Mouse (Mus musculus): ENCODE measurements around the gene Pdcd5. TPM values are rescaled to one million over a fixed set of nuclear protein-coding genes. Genes with fewer than 3 reads are reported as not detected.

The Pdcd5 gene
- polyA plus RNA-seq, 1 experiment from 2014 or later = 289 TPM

GRCm38 (mm10) chr7:35668066-35669041 is 21.0 kb upstream of the Pdcd5 start:
- Histone ChIP-seq H3K36me3 (no peaks in the 10 kb centered on the region), H3K27me3 (no peaks in the 10 kb centered on the region), H3K9me3 (no peaks in the 10 kb centered on the region), H3K4me2 (no peak overlapping the region), H3K4me3 (no peak overlapping the region), H3K9ac (no peak overlapping the region), H3K4me1 (peaks cover 3% of the 10 kb centered on the region; the same call in 1 of the 2 replicates), H3K27ac (no peak overlapping the region)
- ATAC-seq (ENCODE audit: insufficient number of reproducible peaks, insufficient read depth, low FRiP score, low TSS enrichment, low read depth) = no peak
- WGBS = 44% methylated on average over 18 of the region's 18 CpGs

GRCm38 (mm10) chr7:35663790-35664376 is 16.6 kb upstream of the Pdcd5 start:
- ATAC-seq (ENCODE audit: insufficient number of reproducible peaks, insufficient read depth, low FRiP score, low TSS enrichment, low read depth) = no peak

GRCm38 (mm10) chr7:35659173-35659572 is 11.9 kb upstream of the Pdcd5 start:
- no peaks in the 10 kb centered on the region for H3K27me3 ChIP-seq
- ATAC-seq (ENCODE audit: insufficient number of reproducible peaks, insufficient read depth, low FRiP score, low TSS enrichment, low read depth) = no peak
- 53% methylated on average over 3 of the region's 3 CpGs for WGBS

More at GRCm38 (mm10) chr7:35663790-35664376, 16.6 kb upstream of the Pdcd5 start:
- Histone ChIP-seq H3K27ac (no peak overlapping the region), H3K9ac (0 out of 2 replicates have a peak overlapping the region, but pooled peaks have one; percentile 12), H3K4me1 (peaks cover 3% of the 10 kb centered on the region; the same call in 1 of the 2 replicates), H3K9me3 (0 out of 2 replicates have a peak, but pooled peaks cover 3% of the 10 kb centered on the region), H3K36me3 (no peaks in the 10 kb centered on the region), H3K4me2 (no peak overlapping the region), H3K4me3 (no peak overlapping the region), H3K27me3 (no peaks in the 10 kb centered on the region)
- WGBS = 44% methylated on average over 16 of the region's 16 CpGs

GRCm38 (mm10) chr7:35657829-35658228 is 10.5 kb upstream of the Pdcd5 start:
- ATAC-seq (ENCODE audit: insufficient number of reproducible peaks, insufficient read depth, low FRiP score, low TSS enrichment, low read depth) = no peak
- Histone ChIP-seq H3K4me1 (no peaks in the 10 kb centered on the region), H3K4me3 (no peak overlapping the region), H3K9me3 (0 out of 2 replicates have a peak, but pooled peaks cover 3% of the 10 kb centered on the region), H3K9ac (no peak overlapping the region), H3K27me3 (no peaks in the 10 kb centered on the region), H3K4me2 (no peak overlapping the region), H3K36me3 (no peaks in the 10 kb centered on the region), H3K27ac (no peak overlapping the region)
- WGBS = 53% methylated on average over 6 of the region's 6 CpGs

More at GRCm38 (mm10) chr7:35659173-35659572, 11.9 kb upstream of the Pdcd5 start:
- 0 out of 2 replicates have a peak, but pooled peaks cover 3% of the 10 kb centered on the region for H3K9me3 ChIP-seq
- no peaks in the 10 kb centered on the region for H3K36me3 ChIP-seq
- H3K9ac ChIP-seq = no peak overlapping the region
- no peak overlapping the region for H3K27ac ChIP-seq
- H3K4me2 ChIP-seq = no peak overlapping the region
- H3K4me1 ChIP-seq = no peaks in the 10 kb centered on the region
- H3K4me3 ChIP-seq = no peak overlapping the region

- Histone ChIP-seq H3K27ac (no peak overlapping the region), H3K9ac (no peak overlapping the region), H3K4me3 (no peak overlapping the region), H3K4me1 (no peaks in the 10 kb centered on the region), H3K36me3 (no peaks in the 10 kb centered on the region), H3K9me3 (no peaks in the 10 kb centered on the region), H3K27me3 (no peaks in the 10 kb centered on the region), H3K4me2 (no peak overlapping the region)
- ATAC-seq (ENCODE audit: insufficient number of reproducible peaks, insufficient read depth, low FRiP score, low TSS enrichment, low read depth) = no peak
- 79% methylated on average over 10 of the region's 10 CpGs for WGBS
Measured at GRCm38 (mm10) chr7:35651583-35652270, 4.4 kb upstream of the Pdcd5 start.

GRCm38 (mm10) chr7:35650716-35651410 is 3.5 kb upstream of the Pdcd5 start:
- Histone ChIP-seq H3K27me3 (no peaks in the 10 kb centered on the region), H3K4me3 (no peak overlapping the region), H3K4me1 (peaks cover 4% of the 10 kb centered on the region; the same call in 1 of the 2 replicates), H3K27ac (no peak overlapping the region), H3K9me3 (no peaks in the 10 kb centered on the region), H3K9ac (no peak overlapping the region), H3K36me3 (no peaks in the 10 kb centered on the region), H3K4me2 (no peak overlapping the region)
- WGBS = 81% methylated on average over 11 of the region's 11 CpGs
- no peak for ATAC-seq (ENCODE audit: insufficient number of reproducible peaks, insufficient read depth, low FRiP score, low TSS enrichment, low read depth)

- 54% methylated on average over 3 of the region's 3 CpGs for WGBS
- peaks cover 4% of the 10 kb centered on the region; the same call in 1 of the 2 replicates for H3K4me1 ChIP-seq
- H3K9ac ChIP-seq = no peak overlapping the region
- no peak overlapping the region for H3K27ac ChIP-seq
- no peaks in the 10 kb centered on the region for H3K27me3 ChIP-seq
- no peaks in the 10 kb centered on the region for H3K9me3 ChIP-seq
- ATAC-seq (ENCODE audit: insufficient number of reproducible peaks, insufficient read depth, low FRiP score, low TSS enrichment, low read depth) = no peak
- peaks cover 16% of the 10 kb centered on the region for H3K36me3 ChIP-seq
- H3K4me3 ChIP-seq = no peak overlapping the region
- H3K4me2 ChIP-seq = no peak overlapping the region
Measured at GRCm38 (mm10) chr7:35649071-35649470, 1.8 kb upstream of the Pdcd5 start.

GRCm38 (mm10) chr7:35648239-35649069 is 1.1 kb upstream of the Pdcd5 start:
- Histone ChIP-seq H3K27me3 (no peaks in the 10 kb centered on the region), H3K4me1 (peaks cover 4% of the 10 kb centered on the region; the same call in 1 of the 2 replicates), H3K27ac (no peak overlapping the region), H3K9ac (no peak overlapping the region), H3K36me3 (peaks cover 22% of the 10 kb centered on the region), H3K9me3 (no peaks in the 10 kb centered on the region), H3K4me2 (no peak overlapping the region), H3K4me3 (no peak overlapping the region)
- no peak for ATAC-seq (ENCODE audit: insufficient number of reproducible peaks, insufficient read depth, low FRiP score, low TSS enrichment, low read depth)
- 64% methylated on average over 9 of the region's 9 CpGs for WGBS

- Histone ChIP-seq H3K27ac (peak overlapping the region; percentile 86), H3K9me3 (no peaks in the 10 kb centered on the region), H3K9ac (peak overlapping the region; percentile 95), H3K4me3 (peak overlapping the region; percentile 92), H3K27me3 (no peaks in the 10 kb centered on the region), H3K4me1 (peaks cover 4% of the 10 kb centered on the region; the same call in 1 of the 2 replicates), H3K4me2 (peak overlapping the region; percentile 63), H3K36me3 (peaks cover 41% of the 10 kb centered on the region)
- WGBS = 8% methylated on average over 34 of the region's 34 CpGs
- ATAC-seq (ENCODE audit: insufficient number of reproducible peaks, insufficient read depth, low FRiP score, low TSS enrichment, low read depth) = peak; percentile 71
Measured at GRCm38 (mm10) chr7:35646317-35647081, 822 bp downstream of the Pdcd5 start.

GRCm38 (mm10) chr7:35640072-35640471 is 7.2 kb downstream of the Pdcd5 start:
- H3K9me3 ChIP-seq = no peaks in the 10 kb centered on the region
- H3K36me3 ChIP-seq = peaks cover 81% of the 10 kb centered on the region
- no peak overlapping the region for H3K4me2 ChIP-seq
- H3K27me3 ChIP-seq = no peaks in the 10 kb centered on the region
- WGBS = 81% methylated on average over 6 of the region's 6 CpGs
- H3K4me1 ChIP-seq = no peaks in the 10 kb centered on the region
- no peak overlapping the region for H3K9ac ChIP-seq
- no peak overlapping the region for H3K4me3 ChIP-seq
- no peak for ATAC-seq (ENCODE audit: insufficient number of reproducible peaks, insufficient read depth, low FRiP score, low TSS enrichment, low read depth)
- no peak overlapping the region for H3K27ac ChIP-seq
